Mouse (Mus musculus) embryonic fibroblast, embryonic 13.5 days (primary cell): ENCODE results near the gene Hoxa13. TPM values are rescaled to one million over a fixed set of nuclear protein-coding genes. Genes with fewer than 3 reads are reported as not detected.

Experiments used
- H3K27ac ChIP-seq: 2 replicates; pipeline ENCODE4 v1.5.1; 2012; ENCODE audit warnings: low read length, control low read depth, inconsistent platforms; ENCODE audit not compliant: insufficient read depth
- H3K4me1 ChIP-seq: 2 replicates; pipeline ENCODE4 v1.6.1; 2011; ENCODE audit warnings: low read length; ENCODE audit not compliant: control insufficient read depth, insufficient read depth
- H3K4me3 ChIP-seq: 2 replicates; pipeline ENCODE4 v1.5.1; 2011; ENCODE audit warnings: mild to moderate bottlenecking, control low read depth, low read length; ENCODE audit not compliant: insufficient read depth
- CTCF ChIP-seq: IDR thresholded peaks from 2 replicates; pipeline ENCODE4 v1.5.1; 2011; ENCODE audit warnings: mild to moderate bottlenecking, control low read depth, low read length, moderate library complexity, borderline replicate concordance; ENCODE audit not compliant: insufficient read depth
- POLR2A ChIP-seq: IDR thresholded peaks from 2 replicates; pipeline ENCODE4 v1.6.1; 2011; ENCODE audit warnings: low read depth, mild to moderate bottlenecking, control low read depth, low read length, moderate library complexity
- polyA plus RNA-seq: library from polyadenylated mRNA; stranded (reverse); fragments of >200 nt; gene quantifications from 2 replicates; pipeline ENCODE4 v1.2.4, GENCODE M21; 2011; ENCODE audit warnings: low read depth; ENCODE audit not compliant: missing spikeins, insufficient read length

Hoxa13 gene
- polyA plus RNA-seq, 1 experiment, result 5.0 TPM

DNA sequence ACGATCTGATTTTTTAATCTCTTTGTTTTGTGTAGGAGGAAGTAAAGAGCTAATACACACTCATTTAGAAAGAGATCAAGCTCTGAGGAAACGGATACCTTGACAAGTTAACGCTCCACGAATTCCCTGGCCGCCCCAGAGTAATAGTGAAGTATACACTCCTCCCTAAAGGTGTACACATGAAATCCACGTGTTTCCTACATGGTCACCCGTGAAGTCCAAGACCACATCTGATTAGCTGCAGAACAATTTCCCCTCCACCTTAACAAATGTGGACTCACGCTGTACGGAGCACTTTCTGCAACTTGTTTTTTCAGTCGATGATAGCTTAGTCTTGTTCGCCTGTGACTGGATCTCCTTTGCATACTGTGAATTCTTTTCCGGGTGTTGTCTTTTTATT lies 29.5 kb upstream of the Hoxa13 start:
- Histone ChIP-seq H3K4me3 (no peak overlapping the region), H3K27ac (no peak overlapping the region), H3K4me1 (no peaks in the 10 kb centered on the region; the same call in 1 of the 2 replicates)
- no peak for TF ChIP-seq POLR2A
- TF ChIP-seq CTCF, result no peak

DNA sequence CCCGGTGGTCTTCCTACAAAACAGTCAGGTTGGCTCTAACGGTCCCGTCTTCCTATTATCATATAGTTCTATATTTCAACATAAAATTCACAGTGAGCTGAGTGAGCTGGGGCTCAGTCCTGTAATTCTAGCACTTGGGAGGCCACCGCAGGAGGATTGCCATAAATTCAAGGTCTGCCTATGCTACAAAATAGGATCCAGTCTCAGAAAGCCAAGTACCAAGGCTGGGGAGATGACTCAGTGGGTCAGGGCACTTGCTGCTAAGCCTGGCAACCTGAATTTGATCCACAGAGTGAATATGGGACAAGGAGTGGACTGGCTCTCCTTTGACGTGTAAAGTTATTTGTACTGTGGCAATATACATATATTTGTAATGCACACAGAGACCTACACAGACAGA lies 23.2 kb upstream of the Hoxa13 start:
- Histone ChIP-seq H3K4me3 (no peak overlapping the region), H3K27ac (no peak overlapping the region), H3K4me1 (no peaks in the 10 kb centered on the region)
- TF ChIP-seq CTCF (no peak), POLR2A (no peak)

DNA sequence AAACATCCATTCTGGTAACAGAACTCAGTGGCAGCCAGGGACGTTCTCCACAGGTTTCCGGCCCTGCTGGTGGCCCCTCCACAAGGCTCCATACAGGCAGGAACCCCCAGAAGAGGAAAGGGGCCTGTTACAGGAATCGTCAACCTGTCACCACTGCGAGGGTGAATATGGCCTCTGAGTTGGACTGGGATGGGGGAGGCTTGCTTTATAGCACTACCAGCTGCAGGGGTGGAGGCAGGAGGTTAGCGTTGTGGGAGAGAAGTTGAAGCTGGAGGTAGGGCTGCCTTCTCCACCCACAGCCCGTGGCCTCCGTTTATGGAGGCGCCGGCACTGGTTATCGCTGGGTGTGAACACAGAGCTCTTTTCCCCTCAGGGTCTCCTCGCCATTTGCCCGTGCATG lies 20.4 kb upstream of the Hoxa13 start:
- Histone ChIP-seq H3K4me3 (no peak overlapping the region), H3K4me1 (no peaks in the 10 kb centered on the region), H3K27ac (no peak overlapping the region)
- no peak for TF ChIP-seq CTCF
- TF ChIP-seq POLR2A, result no peak

DNA sequence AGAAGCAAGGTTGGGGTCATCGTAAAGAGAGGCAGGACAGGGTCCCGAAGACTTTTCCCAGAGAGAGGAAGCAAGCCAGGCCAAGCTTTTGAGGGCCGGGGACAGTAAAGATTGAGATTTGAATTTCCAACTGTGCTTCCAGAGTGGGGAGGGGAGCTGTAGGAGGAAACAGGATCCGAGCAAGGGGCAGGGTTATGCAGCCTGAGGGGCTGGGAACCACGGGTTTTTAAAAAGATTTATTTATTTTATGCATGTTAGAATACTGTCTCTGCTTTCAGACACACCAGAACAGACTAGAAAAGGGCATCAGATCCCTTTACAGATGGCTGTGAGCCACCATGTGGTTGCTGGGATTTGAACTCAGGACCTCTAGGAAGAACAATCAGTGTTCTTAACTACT lies 16.2 kb upstream of the Hoxa13 start:
- Histone ChIP-seq H3K4me1 (no peaks in the 10 kb centered on the region), H3K4me3 (no peak overlapping the region), H3K27ac (no peak overlapping the region)
- TF ChIP-seq CTCF (no peak), POLR2A (no peak)

DNA sequence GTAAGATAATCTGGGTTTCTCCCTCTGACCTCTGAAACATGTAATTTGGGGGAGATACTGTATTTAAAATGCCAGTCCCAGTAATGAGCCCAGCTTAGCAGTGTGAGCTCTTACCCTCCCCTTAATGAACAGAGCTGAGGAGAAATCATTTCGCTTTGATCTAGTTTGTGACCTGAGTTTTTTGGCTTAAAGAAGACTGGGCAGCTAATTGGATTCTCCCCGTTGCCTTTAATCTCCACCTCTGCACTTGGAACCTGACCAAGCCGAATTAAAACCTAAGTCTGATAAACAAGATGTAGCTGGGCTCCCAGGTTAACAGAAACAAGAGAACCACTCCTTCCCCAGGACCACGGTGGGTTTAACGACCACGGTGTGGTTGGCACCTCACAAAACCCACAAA lies 15.7 kb upstream of the Hoxa13 start:
- no peak overlapping the region for H3K27ac ChIP-seq
- TF ChIP-seq CTCF (no peak), POLR2A (no peak)

DNA sequence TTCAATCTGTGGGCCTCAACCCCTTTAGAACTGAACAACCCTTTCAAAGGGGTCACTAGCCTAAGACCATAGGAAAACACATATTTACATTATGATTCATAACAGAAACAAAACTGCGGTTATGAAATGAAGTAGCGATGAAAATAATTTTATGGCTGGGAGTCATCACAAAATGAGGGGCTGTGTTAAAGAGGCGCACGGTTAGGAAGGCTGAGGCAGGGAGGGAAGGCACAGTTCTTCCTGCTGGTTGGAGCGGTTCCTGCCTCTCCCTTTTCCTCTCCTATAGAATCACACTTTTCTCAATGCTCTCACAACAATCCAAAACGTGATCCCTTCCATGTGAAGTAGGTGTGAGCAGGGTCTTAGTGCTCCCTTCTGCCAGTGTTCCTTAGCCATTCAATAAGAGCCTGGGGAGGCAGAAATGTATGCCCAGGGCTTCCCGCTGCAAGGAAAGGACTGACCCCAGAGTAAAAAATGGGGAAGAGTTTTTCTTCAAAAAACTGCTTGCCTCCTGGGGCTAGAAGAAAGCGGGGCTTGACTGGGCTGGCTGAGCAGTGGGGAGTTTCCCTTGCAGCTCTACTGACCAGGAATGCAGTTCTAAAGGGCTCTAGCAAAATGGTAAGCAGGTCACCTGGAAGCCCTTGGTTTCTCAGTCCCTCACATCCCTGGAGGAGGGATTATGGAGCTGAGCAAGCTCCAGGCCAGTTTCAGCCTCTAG lies 15.0 kb upstream of the Hoxa13 start:
- no peak for TF ChIP-seq CTCF
- TF ChIP-seq POLR2A, result no peak
- Histone ChIP-seq H3K4me3 (no peak overlapping the region), H3K27ac (no peak overlapping the region), H3K4me1 (no peaks in the 10 kb centered on the region)

More for the DNA sequence above, 15.7 kb upstream of the Hoxa13 start:
- no peaks in the 10 kb centered on the region for H3K4me1 ChIP-seq
- H3K4me3 ChIP-seq, result no peak overlapping the region

DNA sequence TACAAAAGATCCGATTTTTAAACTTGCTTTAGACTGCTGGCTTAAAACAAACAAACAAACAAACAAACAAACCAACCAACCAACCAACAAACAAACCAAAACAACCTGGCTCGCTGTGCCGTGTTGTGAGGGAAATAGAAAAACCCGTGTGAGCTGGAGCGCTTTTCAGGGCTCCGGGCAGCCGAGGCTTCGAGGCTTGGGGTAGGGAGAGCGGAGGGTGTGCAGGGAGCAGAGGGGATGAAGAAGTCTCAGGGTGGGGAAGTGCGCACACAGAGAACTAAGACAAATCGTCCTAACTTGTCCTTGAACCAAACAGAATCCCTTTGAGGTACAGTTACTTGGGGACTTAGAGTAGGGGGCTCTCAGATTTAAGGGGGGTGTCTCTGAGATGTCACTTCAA lies 13.9 kb upstream of the Hoxa13 start:
- no peak overlapping the region for H3K27ac ChIP-seq
- TF ChIP-seq CTCF, result no peak
- no peak for TF ChIP-seq POLR2A
- no peaks in the 10 kb centered on the region for H3K4me1 ChIP-seq

DNA sequence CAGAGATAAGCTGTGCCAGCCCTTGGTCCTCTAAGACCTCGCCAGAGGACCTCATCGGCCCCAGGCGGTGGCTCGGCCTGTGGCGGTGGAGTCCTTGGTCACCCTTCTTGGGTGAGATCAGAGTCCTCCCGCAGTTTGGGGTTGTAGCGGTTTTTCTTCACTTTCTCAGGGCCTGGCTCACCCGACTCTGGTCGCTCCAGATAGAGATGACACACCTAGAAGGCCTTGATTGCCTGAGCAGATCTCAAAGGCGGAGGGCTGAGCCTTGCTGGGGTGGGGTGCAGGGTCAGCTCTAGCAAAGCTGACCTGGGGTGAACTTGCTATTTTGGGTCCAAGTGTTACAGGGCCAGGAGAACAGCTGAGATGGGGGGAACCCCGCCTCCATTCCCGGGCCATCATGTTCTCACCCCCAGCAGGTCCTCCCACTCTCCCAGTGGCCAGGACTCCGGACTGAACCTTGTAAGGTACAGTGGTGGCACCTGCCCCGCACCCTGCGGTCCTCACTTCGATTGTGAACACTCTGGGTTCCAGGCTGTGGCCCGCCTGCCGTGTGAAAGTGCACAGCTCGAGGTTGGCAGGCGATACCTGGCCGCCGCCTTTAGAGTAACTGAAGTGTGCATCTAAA lies 13.1 kb upstream of the Hoxa13 start:
- no peak for TF ChIP-seq CTCF
- TF ChIP-seq POLR2A, result no peak
- Histone ChIP-seq H3K4me3 (no peak overlapping the region), H3K27ac (no peak overlapping the region), H3K4me1 (no peaks in the 10 kb centered on the region)

More for the DNA sequence above, 13.9 kb upstream of the Hoxa13 start:
- H3K4me3 ChIP-seq, result no peak overlapping the region

DNA sequence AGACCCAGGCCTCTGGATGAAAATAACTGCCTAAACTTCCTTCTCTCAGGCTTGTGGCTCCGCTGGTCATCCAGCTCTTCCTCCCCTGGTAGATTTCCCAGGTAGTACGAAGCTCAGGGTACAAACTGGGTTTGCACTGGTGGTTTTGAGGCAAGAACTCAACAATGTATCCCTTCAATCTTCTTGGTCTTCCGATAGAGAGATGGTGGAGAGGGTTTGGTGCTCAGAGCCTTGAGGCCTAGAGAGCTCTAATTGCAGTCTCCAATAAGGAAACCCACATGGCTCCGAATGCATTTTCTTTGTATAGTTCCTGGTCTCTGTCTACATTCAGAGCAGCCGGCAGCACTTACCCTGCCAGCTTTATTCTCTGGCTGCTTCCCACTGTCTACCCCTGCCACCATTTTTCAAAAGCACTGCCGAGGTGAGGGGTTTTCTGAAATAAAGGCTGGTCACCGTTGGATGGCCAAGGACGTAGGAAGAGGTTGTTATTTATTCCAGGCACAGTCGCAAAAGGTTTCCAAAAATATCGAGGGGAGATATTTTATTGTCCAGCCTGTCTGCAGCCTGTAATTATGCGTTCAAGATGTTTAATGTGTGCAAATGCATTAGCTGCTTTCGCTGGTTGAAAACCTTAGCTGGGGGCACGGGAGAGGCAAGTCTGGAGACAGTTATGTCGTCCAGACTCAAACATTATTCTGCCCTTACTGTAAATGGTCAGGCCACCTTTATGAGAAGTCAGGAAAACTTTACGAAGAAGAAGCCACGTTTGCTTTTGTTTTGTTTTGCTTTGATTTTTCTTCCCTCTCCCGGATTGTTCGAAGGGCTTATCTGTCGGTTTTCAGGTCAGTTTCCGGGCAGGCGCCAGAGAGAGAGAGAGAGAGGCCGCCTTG lies 12.3 kb upstream of the Hoxa13 start:
- Histone ChIP-seq H3K4me1 (no peaks in the 10 kb centered on the region), H3K27ac (no peak overlapping the region), H3K4me3 (no peak overlapping the region)
- TF ChIP-seq CTCF, result no peak
- TF ChIP-seq POLR2A, result no peak
